Mouse (Mus musculus) thymus, postnatal 36 days (tissue): Measurements from ENCODE around the gene Stac3.

Experiments used
- DNase-seq, 2 experiments: peaks; one replicate each; pipeline ENCODE4 v3.0.0; 2022; ENCODE audit warnings: mixed read lengths in 2 of 2

Stac3 gene

GRCm38 (mm10) chr10:127500894-127501893 lies at the start of gene Stac3:
Gene Stac3 (plus strand): TSS chr10:127501686.
- no peak for DNase-seq

- no peak for DNase-seq
Measured at GRCm38 (mm10) chr10:127453701-127454100, 47.8 kb upstream of the Stac3 start.

GRCm38 (mm10) chr10:127462411-127463096 lies 38.9 kb upstream of the Stac3 start:
- no peak for DNase-seq

GRCm38 (mm10) chr10:127471281-127471988 lies 30.1 kb upstream of the Stac3 start:
- peak; percentile 41 to 50 for DNase-seq

- DNase-seq = no peak
Measured at GRCm38 (mm10) chr10:127472722-127473121, 28.8 kb upstream of the Stac3 start.

GRCm38 (mm10) chr10:127475175-127475574 lies 26.3 kb upstream of the Stac3 start:
- no peak for DNase-seq

- DNase-seq = no peak
Measured at GRCm38 (mm10) chr10:127476541-127476940, 24.9 kb upstream of the Stac3 start.

GRCm38 (mm10) chr10:127477301-127477700 lies 24.2 kb upstream of the Stac3 start:
- DNase-seq = no peak

GRCm38 (mm10) chr10:127479131-127479530 lies 22.4 kb upstream of the Stac3 start:
- DNase-seq = no peak

- no peak for DNase-seq
Measured at GRCm38 (mm10) chr10:127480833-127481813, 20.4 kb upstream of the Stac3 start.

- DNase-seq = no peak
Measured at GRCm38 (mm10) chr10:127485235-127485634, 16.3 kb upstream of the Stac3 start.

GRCm38 (mm10) chr10:127488856-127489255 lies 12.6 kb upstream of the Stac3 start:
- no peak for DNase-seq

GRCm38 (mm10) chr10:127490160-127491127 lies 11.0 kb upstream of the Stac3 start:
- no peak for DNase-seq

- DNase-seq = no peak
Measured at GRCm38 (mm10) chr10:127491128-127491512, 10.4 kb upstream of the Stac3 start.

- no peak for DNase-seq
Measured at GRCm38 (mm10) chr10:127492118-127492517, 9.4 kb upstream of the Stac3 start.

GRCm38 (mm10) chr10:127496156-127496555 lies 5.3 kb upstream of the Stac3 start:
- no peak for DNase-seq

- no peak for DNase-seq
Measured at GRCm38 (mm10) chr10:127499516-127499915, 2.0 kb upstream of the Stac3 start.

GRCm38 (mm10) chr10:127500042-127500441 lies 1.4 kb upstream of the Stac3 start:
- DNase-seq = no peak

GRCm38 (mm10) chr10:127508239-127508638 lies 6.8 kb downstream of the Stac3 start:
- peak; percentile 84 to 86 for DNase-seq

GRCm38 (mm10) chr10:127509051-127509836 lies 7.8 kb downstream of the Stac3 start:
- peak; percentile 85 to 89 for DNase-seq
